ENCODE assay signal across 21 mouse cellular contexts in genomic region chr5:3354307-3354706, GRCm38 (mm10). TPM values are rescaled to one million over a fixed set of nuclear protein-coding genes. Genes with fewer than 3 reads are reported as not detected.
DNase-seq lines count a peak whose midpoint lies in the region; ATAC-seq and TF ChIP-seq lines count a peak whose summit lies in the region.
"Had no signal": no experiment of that assay in that cellular context is flagged by ENCODE, and none has a peak within 500 bp of the region (broad histone marks: within the 10 kb centered on the region; RNA-seq: fewer than 3 reads in every experiment).

No protein-coding gene starts in this region.

- peak; percentile 21 for DNase-seq in G1E (ENCODE audit: low spot score)
- DNase-seq in kidney, adult 11 months: no peak
- no peak for DNase-seq in cerebellum, adult 11-12 months
- DNase-seq in urinary bladder, postnatal 36 days (ENCODE audit: low spot score in 2 of 2): no peak
- DNase-seq: cerebellum, postnatal 14 days; embryo, embryonic 11 days; gastrocnemius, postnatal 25 days; heart, postnatal 10 days; kidney, adult 2 months; kidney, postnatal 14 days; lung, postnatal 10 days; right cerebral cortex, postnatal 14 days; thymus, postnatal 36 days had no signal

- no peak for TF ChIP-seq CTCF in G1E (IDR thresholded peaks at IDR 0.05; ENCODE audit: low read depth, low read length)
- TF ChIP-seq CTCF in bone marrow, adult 2 months (IDR thresholded peaks at IDR 0.05; ENCODE audit: control insufficient read depth, insufficient read depth, low read length): no peak

- no peaks in the 10 kb centered on the region for H3K27me3 ChIP-seq in G1E (ENCODE audit: insufficient read depth, low read length)
- H3K27me3 ChIP-seq in liver, embryonic 16.5 days (ENCODE audit: control insufficient read depth, insufficient read depth, low read depth, low read length): no peaks in the 10 kb centered on the region
- H3K27me3 ChIP-seq: hindbrain, embryonic 12.5 days; limb, embryonic 15.5 days; neural tube, embryonic 15.5 days had no signal

- WGBS in bone marrow, adult 2 months: 41% methylated on average over 5 of the region's 5 CpGs
- 21% methylated on average over 5 of the region's 5 CpGs for WGBS in liver, embryonic 16.5 days (ENCODE audit: insufficient replicate concordance)

- peaks cover 76% of the 10 kb centered on the region for H3K4me1 ChIP-seq in G1E (ENCODE audit: insufficient read depth, low read depth, low read length)
- peaks cover 6% of the 10 kb centered on the region for H3K4me1 ChIP-seq in bone marrow, adult 2 months (ENCODE audit: control insufficient read depth, insufficient read depth, low read length)
- H3K4me1 ChIP-seq in liver, embryonic 16.5 days (ENCODE audit: control insufficient read depth, low read depth, low read length): peaks cover 29% of the 10 kb centered on the region
- H3K4me1 ChIP-seq: heart, embryonic 10.5 days; hindbrain, embryonic 12.5 days; limb, embryonic 15.5 days; neural tube, embryonic 15.5 days had no signal

- ATAC-seq in G1E (ENCODE audit: extremely low read depth, insufficient number of reproducible peaks, low FRiP score, poor library complexity, severe bottlenecking): peak; percentile 78
- ATAC-seq in granulocyte monocyte progenitor cell, adult 5-6 weeks (replicated peaks; ENCODE audit: poor library complexity, severe bottlenecking): 0 out of 2 replicates have a peak, but pooled peaks have one; percentile 16
- peak; percentile 74 for ATAC-seq in liver, embryonic 16.5 days (ENCODE audit: low read depth)
- ATAC-seq: midbrain, embryonic 16.5 days had no signal

- TF ChIP-seq POLR2A in bone marrow, adult 2 months (IDR thresholded peaks at IDR 0.05; ENCODE audit: borderline replicate concordance, control insufficient read depth, low read depth, low read length): no peak

- H3K27ac ChIP-seq in bone marrow, adult 2 months (ENCODE audit: control insufficient read depth, insufficient read depth, low read depth, low read length, poor library complexity): peak overlapping the region; percentile 42; the same call in 1 of the 2 replicates
- no peak overlapping the region for H3K27ac ChIP-seq in liver, embryonic 16.5 days (ENCODE audit: low read length)
- H3K27ac ChIP-seq: heart, embryonic 10.5 days; hindbrain, embryonic 12.5 days; limb, embryonic 15.5 days; neural tube, embryonic 15.5 days had no signal

- H3K9ac ChIP-seq in liver, embryonic 16.5 days (ENCODE audit: low read depth, low read length): no peak overlapping the region
- H3K9ac ChIP-seq: hindbrain, embryonic 12.5 days; limb, embryonic 15.5 days; neural tube, embryonic 15.5 days had no signal

- no peaks in the 10 kb centered on the region for H3K9me3 ChIP-seq in G1E (replicated peaks)
- no peaks in the 10 kb centered on the region for H3K9me3 ChIP-seq in liver, embryonic 16.5 days (replicated peaks; ENCODE audit: control insufficient read depth, low read length)
- H3K9me3 ChIP-seq: heart, embryonic 10.5 days; hindbrain, embryonic 12.5 days; limb, embryonic 15.5 days; neural tube, embryonic 15.5 days had no signal

- peak overlapping the region; percentile 27; the same call in 1 of the 2 replicates for H3K4me3 ChIP-seq in G1E (ENCODE audit: low read depth, low read length)
- H3K4me3 ChIP-seq in bone marrow, adult 2 months (replicated peaks; ENCODE audit: control insufficient read depth, low read depth, low read length): no peak overlapping the region
- H3K4me3 ChIP-seq in liver, embryonic 16.5 days (ENCODE audit: low read depth, low read length): no peak overlapping the region
- H3K4me3 ChIP-seq: heart, embryonic 10.5 days; hindbrain, embryonic 12.5 days; limb, embryonic 15.5 days; neural tube, embryonic 15.5 days had no signal

- no peak overlapping the region for H3K4me2 ChIP-seq in liver, embryonic 16.5 days (ENCODE audit: low read depth, low read length)
- H3K4me2 ChIP-seq: hindbrain, embryonic 12.5 days; limb, embryonic 15.5 days; neural tube, embryonic 15.5 days had no signal

- peaks cover 58% of the 10 kb centered on the region for H3K36me3 ChIP-seq in G1E (replicated peaks)
- no peaks in the 10 kb centered on the region for H3K36me3 ChIP-seq in liver, embryonic 16.5 days (ENCODE audit: control insufficient read depth, insufficient read depth)
- H3K36me3 ChIP-seq: heart, embryonic 10.5 days; hindbrain, embryonic 12.5 days; limb, embryonic 15.5 days; neural tube, embryonic 15.5 days had no signal

RNA-seq across cellular contexts. Expression of gene Cdk6, which starts 13.0 kb away (rescaled TPM):
- total RNA-seq in G1E (2014; fragmentation: Nextera tagmentation): 142 and 144 TPM in 2 replicates
- 54.9 and 75.2 TPM in 2 replicates for total RNA-seq in G1E (2017)
- 114 and 129 TPM in 2 replicates for polyA plus RNA-seq in G1E (2012)
- polyA plus RNA-seq in bone marrow, adult 2 months (2011; ENCODE audit: insufficient read depth, insufficient read length, low replicate concordance, missing spikeins): 10.8 and 31.0 TPM in 2 replicates
- 278 and 308 TPM in 2 replicates for total RNA-seq in granulocyte monocyte progenitor cell, adult 5-6 weeks (2014; fragmentation: Nextera tagmentation)
- total RNA-seq in granulocyte monocyte progenitor cell, adult 5-6 weeks (2017): 207 and 253 TPM in 2 replicates
- 15.8 and 16.0 TPM in 2 replicates for polyA plus RNA-seq in liver, embryonic 16.5 days (2015; fragmentation: Nextera tagmentation; extraction: Ambion mirVana)

Comparison
In these comparisons a context has a peak if more than half of its experiments do, and no peak if none do; other contexts are left out.
1. ATAC-seq: peak in every context shown above with its lines; median percentile 78 in G1E; 74 in liver, embryonic 16.5 days; 16 in granulocyte monocyte progenitor cell, adult 5-6 weeks.